Mouse (Mus musculus) adrenal gland (tissue): Measurements from ENCODE around the gene Reep3.
"Not testable (repeated sequence)": the region's sequence is repeated elsewhere in the genome, so short reads cannot be mapped to it uniquely, and the experiment has no call there.

Experiments
- intact Hi-C: fragments of 180-260 bp; cut with DNase I; formaldehyde crosslinking; loops from one replicate; pipeline ENCODE4 v1.15.1; 2025
- long read RNA-seq, 2 experiments: library from polyadenylated mRNA; unstranded; transcript quantifications; one replicate each; pipeline ENCODE4 v2.0.0; 2020; ENCODE audit warnings: borderline replicate concordance in 1 of 2; ENCODE audit not compliant: insufficient replicate concordance in 1 of 2

The Reep3 gene
- long read RNA-seq, experiment 1, full-length matches to known transcripts = 18 of 28 reads
- long read RNA-seq, experiment 1, partial matches to known transcripts = 3 of 28 reads
- long read RNA-seq, experiment 1, other reads (novel, unspliced or antisense) = 7 of 28 reads
- long read RNA-seq, experiment 2, full-length matches to known transcripts = 22 of 35 reads
- long read RNA-seq, experiment 2, partial matches to known transcripts = 0 of 35 reads
- long read RNA-seq, experiment 2, other reads (novel, unspliced or antisense) = 13 of 35 reads

- intact Hi-C loops = no loop called here
Measured at GRCm38 (mm10) chr10:67096621-67097436, at the start of gene Reep3. Gene Reep3 (minus strand): TSS chr10:67096945.

GRCm38 (mm10) chr10:67145623-67146022 lies 48.9 kb upstream of the Reep3 start:
- intact Hi-C loops = no loop called here

DNA sequence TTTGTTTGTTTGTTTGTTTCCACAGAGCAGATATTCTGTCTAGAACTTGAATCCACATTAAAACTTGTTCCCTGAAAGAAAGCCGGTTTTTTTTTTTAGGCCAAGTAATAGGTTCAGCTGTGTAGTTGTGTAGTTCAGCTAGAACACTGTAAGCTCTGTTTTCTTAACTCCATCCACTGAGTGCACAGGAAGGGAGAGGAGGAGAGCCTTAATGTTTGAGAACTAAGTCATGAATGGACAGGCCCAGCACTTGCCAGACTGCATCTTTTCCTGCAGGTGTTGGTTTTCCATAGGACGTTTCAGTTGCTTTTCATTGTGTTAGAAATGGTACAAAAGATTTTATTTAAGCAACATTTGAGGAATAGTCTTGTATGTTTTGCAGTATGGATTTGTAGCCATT lies 47.5 kb upstream of the Reep3 start:
- intact Hi-C loops = no loop called here

DNA sequence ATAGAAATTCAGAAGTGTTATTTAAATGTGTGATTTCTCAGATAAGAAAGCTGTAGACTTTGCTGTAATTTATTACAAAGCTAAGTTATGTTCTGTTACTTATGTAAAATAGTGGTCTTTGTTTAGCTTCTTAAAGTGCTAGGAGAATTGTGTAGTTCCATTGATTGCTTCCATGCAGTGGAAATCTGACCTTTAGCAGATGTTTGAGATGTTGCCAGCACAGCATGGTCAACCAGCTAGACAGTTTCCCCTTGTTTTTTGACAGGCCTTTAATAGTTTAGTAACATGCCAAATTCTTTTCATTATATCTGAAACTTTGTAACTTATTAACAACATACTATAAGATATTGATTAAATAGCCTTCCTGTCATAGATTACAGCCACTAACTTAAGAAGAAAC lies 46.9 kb upstream of the Reep3 start:
- intact Hi-C loops = no loop called here

DNA sequence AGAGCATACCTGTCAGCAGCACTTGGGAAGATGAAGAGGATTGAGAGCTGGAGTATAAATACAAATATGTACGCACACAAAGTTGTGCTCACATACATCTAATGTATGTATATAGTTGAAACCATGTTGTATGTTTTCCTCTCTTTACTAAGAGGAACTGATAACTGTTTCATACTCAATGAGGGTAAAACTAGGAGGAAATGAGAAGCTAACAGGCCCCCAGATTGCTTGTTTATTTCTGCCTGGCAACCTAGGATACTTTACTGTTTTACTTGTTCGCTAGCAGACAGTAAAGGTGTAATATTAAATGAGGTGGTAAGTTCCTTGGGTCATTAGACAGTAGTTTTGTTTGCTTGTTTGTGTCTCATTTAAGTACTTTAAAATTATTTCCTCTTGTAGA lies 40.7 kb upstream of the Reep3 start:
- intact Hi-C loops = loop anchor here (5.0 kb wide), 1 partner anchor 230 kb away; no protein-coding TSS in a partner anchor

DNA sequence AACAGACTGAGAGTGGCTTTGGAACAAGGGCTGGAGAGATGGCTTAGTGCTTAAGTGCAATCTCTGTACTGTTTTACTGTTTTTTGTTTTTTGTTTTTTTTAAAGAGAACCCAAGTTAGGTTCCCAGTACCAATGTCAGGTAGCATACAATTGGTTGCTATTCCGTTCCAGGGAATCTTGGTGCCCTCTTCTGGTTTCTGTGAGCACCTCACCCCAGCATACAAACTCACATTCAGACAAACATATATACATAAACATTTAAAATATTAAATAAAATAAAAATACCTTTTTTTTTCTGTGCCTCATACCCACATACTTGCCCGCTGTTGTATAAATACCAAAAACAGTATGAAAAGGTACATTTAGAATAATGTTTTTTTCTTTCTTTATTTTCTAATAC lies 37.6 kb upstream of the Reep3 start:
- intact Hi-C loops = no loop called here

DNA sequence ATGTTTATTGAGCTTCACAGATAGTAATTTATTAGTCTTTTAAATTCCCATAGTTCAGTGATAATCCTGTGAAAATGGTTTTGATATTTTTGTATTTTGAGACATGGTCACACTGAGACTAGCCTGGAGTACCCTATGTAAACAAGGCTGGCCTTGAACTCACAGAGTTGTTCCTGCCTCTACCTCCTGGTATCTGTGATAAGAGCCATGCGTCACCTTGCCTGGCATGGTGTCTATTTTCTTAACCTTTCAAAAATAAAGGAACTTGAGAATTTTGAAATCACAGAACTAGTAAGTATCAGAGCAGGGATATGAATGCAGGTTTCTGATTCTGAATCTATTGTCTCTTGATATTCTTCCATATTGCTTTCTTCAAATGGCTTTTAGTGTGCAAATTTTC lies 35.0 kb upstream of the Reep3 start:
- intact Hi-C loops = no loop called here

GRCm38 (mm10) chr10:67129531-67129930 lies 32.8 kb upstream of the Reep3 start:
- intact Hi-C loops = loop anchor here (5.0 to 10.0 kb wide), 2 partner anchors 37 to 55 kb away; no protein-coding TSS in a partner anchor

GRCm38 (mm10) chr10:67126859-67127758 lies 30.4 kb upstream of the Reep3 start:
- intact Hi-C loops = loop anchor here (5.0 to 10.0 kb wide), 2 partner anchors 35 to 58 kb away; no protein-coding TSS in a partner anchor

- intact Hi-C loops = loop anchor here (5.0 to 10.0 kb wide), 2 partner anchors 34 to 59 kb away; no protein-coding TSS in a partner anchor
Measured at GRCm38 (mm10) chr10:67126061-67126858, 29.5 kb upstream of the Reep3 start.

GRCm38 (mm10) chr10:67124156-67124555 lies 27.4 kb upstream of the Reep3 start:
- intact Hi-C loops = loop anchor here (10.0 kb wide), 1 partner anchor 61 kb away; no protein-coding TSS in a partner anchor

DNA sequence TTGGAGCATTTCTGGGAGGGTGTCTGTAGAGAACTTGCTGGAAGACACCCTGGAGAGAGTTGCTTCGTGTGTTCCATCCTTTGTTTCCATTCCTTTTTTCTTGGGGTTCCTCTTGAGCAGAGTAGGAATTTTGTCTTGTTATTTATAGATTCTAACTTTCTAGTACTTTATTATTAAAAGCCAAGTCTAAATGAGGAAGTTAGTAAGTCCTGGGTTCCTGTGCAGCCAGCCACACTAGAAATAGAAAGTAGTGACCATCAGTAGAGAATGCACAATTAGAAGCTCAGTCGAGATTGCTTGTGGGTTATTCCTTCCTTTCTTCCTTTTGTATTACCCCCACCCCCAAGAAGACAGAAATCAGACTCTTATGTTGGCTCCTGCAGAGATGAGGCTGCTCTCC lies 27.0 kb upstream of the Reep3 start:
- intact Hi-C loops = loop anchor here (10.0 kb wide), 1 partner anchor 61 kb away; no protein-coding TSS in a partner anchor

DNA sequence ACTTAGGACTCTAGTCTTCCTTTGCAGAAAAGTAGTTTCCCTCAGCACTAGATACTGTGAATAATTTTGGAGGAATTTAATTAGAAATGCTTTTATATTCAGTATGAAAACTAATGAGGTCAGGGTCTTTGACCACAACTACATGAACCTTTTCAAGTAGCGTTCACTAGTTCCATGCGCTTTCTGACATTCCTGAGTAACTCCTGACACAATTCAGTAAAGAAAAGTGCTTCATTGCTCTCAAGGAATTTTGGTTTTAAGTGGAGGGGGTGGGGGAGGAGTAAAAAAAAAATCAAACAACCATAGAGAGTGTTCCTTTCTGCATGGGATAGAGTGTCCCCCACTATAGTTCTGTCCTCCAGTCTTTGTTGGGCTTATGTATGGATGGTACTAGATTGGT lies 23.9 kb upstream of the Reep3 start:
- intact Hi-C loops = loop anchor here (10.0 kb wide), 1 partner anchor 64 kb away; no protein-coding TSS in a partner anchor

GRCm38 (mm10) chr10:67120180-67120579 lies 23.4 kb upstream of the Reep3 start:
- intact Hi-C loops = loop anchor here (10.0 kb wide), 1 partner anchor 65 kb away; no protein-coding TSS in a partner anchor

DNA sequence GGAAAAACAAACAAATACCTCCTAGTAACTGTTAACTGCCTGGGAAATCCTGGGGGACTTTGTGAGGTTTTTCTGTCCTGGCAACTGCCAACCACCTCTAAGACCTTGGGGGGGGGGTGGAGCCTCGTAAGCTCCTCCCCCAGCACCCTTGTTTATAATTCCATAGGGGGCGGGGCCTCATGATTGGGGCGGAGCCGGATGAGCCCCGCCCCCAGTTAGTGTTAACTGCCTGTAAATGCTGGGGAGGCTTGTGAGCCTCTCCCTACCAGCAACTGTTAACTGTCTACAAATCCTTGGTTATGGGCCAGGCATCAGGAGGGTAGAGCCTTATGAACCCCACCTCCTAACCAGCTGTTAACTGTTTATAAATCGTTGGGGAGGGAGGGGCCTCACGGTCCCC lies 22.5 kb upstream of the Reep3 start:
- intact Hi-C loops = no loop called here

- intact Hi-C loops = no loop called here
Measured at GRCm38 (mm10) chr10:67116251-67116650, 19.5 kb upstream of the Reep3 start.

DNA sequence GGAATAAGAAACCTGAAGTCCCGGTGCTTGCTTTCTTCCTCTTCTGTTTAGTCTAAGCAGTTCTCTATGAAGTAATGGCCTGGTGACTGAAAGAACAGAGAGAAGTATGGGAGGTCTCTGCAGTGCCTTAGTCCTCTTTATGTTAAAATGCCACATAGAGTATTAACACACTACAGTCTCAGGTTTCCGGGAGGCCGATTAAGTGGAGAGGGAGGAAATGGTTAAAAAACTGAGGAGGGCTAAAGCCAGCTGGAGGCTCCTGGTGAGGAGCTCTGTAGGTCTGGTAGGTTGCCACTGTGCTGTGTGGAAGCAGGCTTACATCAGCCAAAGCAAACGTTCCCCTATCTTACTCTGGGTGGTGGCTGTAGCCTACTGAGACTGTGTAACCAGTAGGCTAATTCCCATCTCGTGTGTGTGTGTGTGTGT lies 18.9 kb upstream of the Reep3 start:
- intact Hi-C loops = no loop called here

DNA sequence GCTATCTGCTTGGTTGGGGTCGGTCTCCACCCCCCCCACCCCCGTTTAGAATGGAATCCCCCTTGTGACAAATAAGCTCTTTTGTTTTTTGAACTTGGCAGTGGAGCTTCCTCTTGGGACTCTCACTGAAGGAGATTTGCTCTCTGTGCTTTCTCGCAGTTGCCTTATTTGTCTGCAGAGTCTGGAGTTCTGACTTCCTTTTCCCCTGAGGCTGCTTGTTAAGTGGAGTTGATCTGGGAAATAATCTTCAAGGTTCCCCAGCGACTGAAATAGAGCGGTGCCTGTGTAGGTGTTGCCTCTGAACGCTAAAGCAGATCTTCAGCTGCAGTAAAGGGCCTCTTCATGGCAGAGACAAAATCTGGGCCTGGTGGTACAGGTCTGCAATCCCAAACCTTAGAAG lies 18.4 kb upstream of the Reep3 start:
- intact Hi-C loops = no loop called here

DNA sequence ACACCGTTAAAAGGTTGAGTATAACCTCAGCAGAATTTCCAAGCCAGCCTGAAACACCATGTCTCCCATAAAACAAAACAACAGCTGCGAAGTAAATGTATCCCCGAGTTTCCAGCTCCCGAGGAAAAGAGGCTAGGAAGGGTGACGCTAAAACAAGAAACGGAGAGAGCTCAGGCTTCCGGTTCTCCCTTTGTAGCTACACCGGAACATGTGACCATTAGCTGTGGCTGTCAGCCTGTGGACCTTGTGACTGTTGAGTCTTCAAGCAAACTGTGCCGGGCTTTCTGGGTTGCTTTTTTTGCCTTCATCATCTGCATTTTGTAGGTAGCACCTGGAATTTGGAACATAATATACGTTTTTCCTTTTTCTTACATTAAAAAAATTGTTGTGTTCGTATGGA lies 17.1 kb upstream of the Reep3 start:
- intact Hi-C loops = no loop called here

GRCm38 (mm10) chr10:67112967-67113366 lies 16.2 kb upstream of the Reep3 start:
- intact Hi-C loops = not testable (repeated sequence)
